Mouse (Mus musculus): ENCODE results near the gene Ubl7. TPM values are rescaled to one million over a fixed set of nuclear protein-coding genes. Genes with fewer than 3 reads are reported as not detected.

Gene Ubl7
- polyA plus RNA-seq, 1 experiment from 2014 or later, result 177 TPM

DNA sequence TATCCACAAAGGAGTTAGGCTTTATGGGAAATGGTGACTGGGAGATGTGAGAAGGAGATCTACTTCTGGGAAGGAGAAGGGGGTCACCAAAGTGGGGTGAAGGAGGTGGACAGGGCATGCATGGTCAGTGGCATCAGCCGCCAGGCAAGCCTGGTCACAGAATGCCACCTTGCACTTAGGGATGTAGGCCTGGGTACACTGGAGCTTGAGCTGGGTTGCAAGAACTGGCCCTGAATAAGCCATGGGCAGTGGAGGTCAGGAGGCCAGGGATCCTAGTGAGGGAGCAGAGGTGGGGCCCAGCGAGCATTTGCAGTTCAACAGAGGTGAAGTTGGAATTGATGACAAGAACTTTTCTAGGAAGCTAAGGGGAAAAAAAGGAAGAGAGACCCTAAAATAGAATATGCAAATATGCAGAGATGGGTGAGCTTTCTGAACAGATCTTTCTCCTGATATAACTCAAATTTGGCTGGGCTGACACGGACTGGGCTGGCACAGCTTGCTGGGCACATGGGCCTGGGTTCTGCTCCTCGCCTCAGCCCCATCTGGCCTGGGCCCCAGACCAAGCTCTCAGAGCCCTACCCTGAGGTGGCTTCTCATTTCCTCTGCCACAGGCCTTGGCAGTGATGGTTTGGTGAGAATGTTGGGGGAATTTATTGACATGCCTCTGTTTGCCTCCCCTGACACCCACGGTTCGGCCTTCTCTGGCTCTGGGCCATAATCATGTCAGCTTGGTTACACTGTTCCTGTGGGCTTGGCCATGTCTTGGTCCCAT is 22.2 kb downstream of the Ubl7 start:
- 0 out of 2 replicates have a peak, but pooled peaks have one; percentile 43 for ATAC-seq
- H3K4me3 ChIP-seq (ENCODE audit: low read length), result no peak overlapping the region
- H3K4me1 ChIP-seq (ENCODE audit: control insufficient read depth, insufficient read depth, low read depth, low read length), result no peaks in the 10 kb centered on the region
- no peaks in the 10 kb centered on the region for H3K9me3 ChIP-seq (ENCODE audit: control insufficient read depth, low read length)
- peaks cover 4% of the 10 kb centered on the region for H3K36me3 ChIP-seq (ENCODE audit: control insufficient read depth, insufficient read depth, low read length)
- WGBS, result 71% methylated on average over 6 of the region's 6 CpGs
- H3K27ac ChIP-seq (ENCODE audit: low read depth, low read length), result no peak overlapping the region
- no peak overlapping the region for H3K9ac ChIP-seq (ENCODE audit: low read depth, low read length)
- no peaks in the 10 kb centered on the region for H3K27me3 ChIP-seq (replicated peaks; ENCODE audit: control insufficient read depth, insufficient read depth, low read length)
- no peak overlapping the region for H3K4me2 ChIP-seq (ENCODE audit: low read length)

DNA sequence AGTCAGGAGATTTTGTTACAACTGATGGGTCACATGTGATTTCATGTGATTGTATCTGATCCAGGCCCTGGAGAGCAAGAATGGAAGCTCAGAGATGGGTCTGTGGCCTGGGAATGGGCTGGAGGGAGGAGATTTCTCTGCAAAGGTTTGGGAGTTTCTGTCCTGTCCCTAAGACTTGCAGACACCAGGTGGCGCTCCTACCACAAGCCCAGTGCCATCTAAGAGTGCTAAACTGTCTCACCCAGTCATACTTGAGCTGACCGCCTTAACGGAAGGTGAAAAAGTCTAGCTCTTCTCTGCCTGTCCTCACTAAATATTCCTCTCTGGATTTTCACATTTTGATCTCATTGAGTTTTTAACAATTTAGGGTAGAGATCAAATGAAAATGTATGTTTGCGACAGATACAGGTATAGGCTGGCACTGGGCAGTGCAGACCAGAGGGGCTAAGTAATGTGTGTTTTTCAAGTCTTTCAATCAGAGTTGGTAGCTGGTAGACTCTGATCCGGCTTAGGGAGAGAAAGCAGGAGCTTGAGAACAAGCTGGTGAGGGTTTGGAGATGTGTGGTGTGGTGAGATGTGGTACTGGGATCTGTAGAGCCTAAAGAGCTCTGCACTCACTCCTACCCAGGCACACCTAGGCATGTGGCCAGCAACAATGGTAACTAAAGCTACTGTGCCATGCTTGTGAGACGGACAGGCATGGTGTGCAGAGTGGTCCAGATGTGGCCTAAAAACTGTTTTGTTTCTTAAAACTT is 25.1 kb downstream of the Ubl7 start:
- H3K4me2 ChIP-seq (ENCODE audit: low read length), result no peak overlapping the region
- H3K9ac ChIP-seq (ENCODE audit: low read depth, low read length), result no peak overlapping the region
- no peak overlapping the region for H3K4me3 ChIP-seq (ENCODE audit: low read length)
- H3K36me3 ChIP-seq (ENCODE audit: control insufficient read depth, insufficient read depth, low read length), result no peaks in the 10 kb centered on the region
- peaks cover 9% of the 10 kb centered on the region for H3K4me1 ChIP-seq (ENCODE audit: control insufficient read depth, insufficient read depth, low read depth, low read length)
- no peaks in the 10 kb centered on the region for H3K9me3 ChIP-seq (ENCODE audit: control insufficient read depth, low read length)
- 0 out of 2 replicates have a peak, but pooled peaks have one; percentile 25 for ATAC-seq
- H3K27ac ChIP-seq (ENCODE audit: low read depth, low read length), result no peak overlapping the region
- WGBS, result 31% methylated on average over 6 of the region's 6 CpGs
- H3K27me3 ChIP-seq (replicated peaks; ENCODE audit: control insufficient read depth, insufficient read depth, low read length), result no peaks in the 10 kb centered on the region

DNA sequence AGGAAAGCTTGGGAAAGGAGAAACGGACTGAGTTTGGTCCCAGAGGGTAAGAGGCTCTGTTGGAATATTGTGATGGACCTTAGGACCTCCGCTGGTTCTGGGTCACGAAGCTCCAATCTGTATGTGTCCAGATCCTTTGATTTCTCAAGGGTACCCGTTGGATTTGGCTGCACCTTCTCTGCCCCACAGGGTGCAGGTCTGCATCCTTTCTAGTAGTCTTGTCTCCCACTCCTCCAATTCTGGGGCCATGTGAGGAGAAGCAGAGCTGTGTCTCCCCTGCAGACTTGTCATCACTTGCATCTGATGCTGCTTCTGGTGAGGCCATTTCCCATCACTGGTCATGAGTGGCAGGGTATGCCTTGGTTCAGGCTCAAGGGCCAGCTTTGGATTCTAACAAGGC is 26.4 kb downstream of the Ubl7 start:
- ATAC-seq, result no peak
- WGBS, result 88% methylated on average over 4 of the region's 4 CpGs

DNA sequence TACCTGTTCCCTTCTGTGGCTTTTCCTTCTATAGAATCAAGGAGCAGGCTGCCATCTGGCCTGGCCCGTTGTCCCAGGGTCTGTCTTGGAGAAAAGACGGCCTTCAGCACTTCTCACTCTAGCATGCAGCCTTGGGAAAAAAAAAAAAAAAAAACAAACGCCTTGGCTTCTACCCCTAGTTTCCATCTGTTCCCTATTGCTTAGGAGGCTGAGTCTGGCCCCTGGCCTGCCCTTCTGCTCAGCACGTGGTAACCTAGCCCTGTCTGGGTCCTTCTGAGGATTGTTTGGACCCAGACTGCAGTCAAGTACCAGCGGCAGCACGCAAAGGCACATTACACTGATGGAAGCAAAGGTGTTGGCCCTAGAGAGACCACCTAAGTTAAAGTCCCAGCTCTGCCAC is 26.9 kb downstream of the Ubl7 start:
- H3K27me3 ChIP-seq (replicated peaks; ENCODE audit: control insufficient read depth, insufficient read depth, low read length), result no peaks in the 10 kb centered on the region
- 63% methylated on average over 6 of the region's 6 CpGs for WGBS

More for the DNA sequence above, 26.4 kb downstream of the Ubl7 start:
- Histone ChIP-seq H3K36me3 (ENCODE audit: control insufficient read depth, insufficient read depth, low read length) (no peaks in the 10 kb centered on the region), H3K4me2 (ENCODE audit: low read length) (no peak overlapping the region), H3K27me3 (replicated peaks; ENCODE audit: control insufficient read depth, insufficient read depth, low read length) (no peaks in the 10 kb centered on the region), H3K4me1 (ENCODE audit: control insufficient read depth, insufficient read depth, low read depth, low read length) (peaks cover 20% of the 10 kb centered on the region), H3K4me3 (ENCODE audit: low read length) (no peak overlapping the region), H3K27ac (ENCODE audit: low read depth, low read length) (no peak overlapping the region), H3K9ac (ENCODE audit: low read depth, low read length) (no peak overlapping the region), H3K9me3 (ENCODE audit: control insufficient read depth, low read length) (no peaks in the 10 kb centered on the region)

DNA sequence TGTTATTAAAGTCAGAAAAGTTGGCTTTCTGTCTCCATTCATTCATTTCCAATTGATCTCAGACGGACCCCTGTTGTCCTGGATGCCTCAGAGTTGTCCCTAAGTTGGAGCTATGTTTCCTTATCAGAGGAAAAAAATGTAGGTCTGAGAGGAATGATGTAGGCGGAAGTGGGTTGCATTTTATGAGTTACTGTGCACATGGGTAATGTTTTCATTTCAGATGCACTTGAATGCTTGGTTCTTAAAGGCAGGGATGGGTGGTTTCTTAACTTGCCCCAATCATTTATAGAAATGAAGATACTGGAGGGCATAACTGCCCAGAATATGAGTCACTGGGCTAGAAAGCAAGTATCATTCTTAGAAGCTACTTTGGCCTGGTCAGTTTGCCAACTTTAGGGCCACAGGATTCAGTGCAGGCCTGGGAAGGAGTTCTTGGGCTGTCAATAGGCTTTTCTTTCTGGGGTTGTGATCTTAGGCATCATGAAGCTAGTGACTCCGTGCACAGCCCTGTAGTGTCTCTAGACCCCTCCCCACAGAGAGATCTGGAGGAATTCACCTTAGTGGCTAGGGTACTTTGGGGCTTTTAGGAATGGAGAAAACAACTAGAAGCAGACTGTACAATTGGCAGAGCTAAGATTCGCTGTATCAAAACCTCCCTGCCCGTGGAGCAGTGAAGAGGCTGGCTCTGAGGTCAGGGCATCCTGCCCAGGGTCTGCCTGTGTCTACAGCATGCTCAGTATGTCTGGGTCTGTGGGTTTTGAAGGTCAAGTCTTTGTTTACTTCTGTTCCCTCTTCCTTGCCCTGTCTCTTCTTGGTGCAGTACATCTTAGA is 27.7 kb downstream of the Ubl7 start:
- no peak overlapping the region for H3K4me2 ChIP-seq (ENCODE audit: low read length)

More for the DNA sequence above, 26.9 kb downstream of the Ubl7 start:
- Histone ChIP-seq H3K36me3 (ENCODE audit: control insufficient read depth, insufficient read depth, low read length) (no peaks in the 10 kb centered on the region), H3K4me3 (ENCODE audit: low read length) (no peak overlapping the region), H3K27ac (ENCODE audit: low read depth, low read length) (no peak overlapping the region), H3K4me2 (ENCODE audit: low read length) (no peak overlapping the region), H3K4me1 (ENCODE audit: control insufficient read depth, insufficient read depth, low read depth, low read length) (peaks cover 20% of the 10 kb centered on the region), H3K9me3 (ENCODE audit: control insufficient read depth, low read length) (no peaks in the 10 kb centered on the region), H3K9ac (ENCODE audit: low read depth, low read length) (no peak overlapping the region)
- no peak for ATAC-seq

DNA sequence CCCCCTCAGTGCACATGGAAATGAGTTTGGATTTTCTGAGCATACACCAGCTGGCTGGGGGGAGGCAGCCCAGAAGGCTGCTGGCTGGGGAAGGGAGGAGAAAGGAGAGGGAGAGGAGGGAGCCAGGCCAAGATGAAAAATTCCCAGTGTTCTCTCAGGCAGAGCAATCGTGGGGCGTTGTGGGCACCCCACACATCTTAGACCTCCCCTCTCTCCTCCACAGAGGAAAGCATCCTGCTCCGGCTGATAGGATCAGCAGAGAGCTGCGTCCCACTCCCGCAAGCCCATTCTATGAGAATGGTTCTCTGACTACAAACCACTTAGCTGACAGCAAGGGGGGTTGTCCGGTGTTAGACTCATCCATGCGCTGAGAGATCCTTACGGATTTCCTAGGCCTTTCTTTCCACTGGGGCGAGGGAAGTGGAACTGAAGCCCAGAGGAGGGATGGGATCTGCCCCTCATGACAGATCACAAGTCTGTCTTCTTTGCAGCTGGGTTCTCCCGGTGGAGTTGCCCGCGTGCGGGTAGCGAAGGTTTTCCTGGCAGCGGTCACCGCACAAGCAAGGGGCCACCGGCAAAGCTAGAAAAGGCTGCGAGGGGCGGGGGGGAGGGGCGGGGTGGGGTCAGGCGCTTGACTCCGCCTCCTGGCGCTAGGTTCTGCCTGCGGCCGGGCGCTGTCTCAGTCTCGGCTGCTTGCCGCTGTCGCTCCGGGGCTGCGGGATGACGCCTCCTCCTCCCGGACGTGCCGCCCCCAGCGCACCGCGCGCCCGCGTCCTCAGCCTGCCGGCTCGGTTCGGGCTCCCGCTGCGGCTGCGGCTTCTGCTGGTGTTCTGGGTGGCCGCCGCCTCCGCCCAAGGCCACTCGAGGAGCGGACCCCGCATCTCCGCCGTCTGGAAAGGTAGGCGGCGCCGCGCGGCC is 28.9 kb downstream of the Ubl7 start, which contains the start of gene Sema7a:
Sema7a (plus strand) TSS at position 682 of the 918 bp plus-strand sequence.
- 1% methylated on average over 35 of the region's 60 CpGs for WGBS
- H3K9me3 ChIP-seq (ENCODE audit: control insufficient read depth, low read length), result no peaks in the 10 kb centered on the region
- H3K27ac ChIP-seq (ENCODE audit: low read depth, low read length), result peak within 1 kb of the TSS; percentile 93
- peaks cover 20% of the 10 kb centered on the region for H3K4me1 ChIP-seq (ENCODE audit: control insufficient read depth, insufficient read depth, low read depth, low read length)
- no peaks in the 10 kb centered on the region for H3K27me3 ChIP-seq (replicated peaks; ENCODE audit: control insufficient read depth, insufficient read depth, low read length)
- no peaks in the 10 kb centered on the region for H3K36me3 ChIP-seq (ENCODE audit: control insufficient read depth, insufficient read depth, low read length)
- H3K4me2 ChIP-seq (ENCODE audit: low read length), result peak within 1 kb of the TSS; percentile 79
- ATAC-seq, result peak; percentile 87
- H3K4me3 ChIP-seq (ENCODE audit: low read length), result peak within 1 kb of the TSS; percentile 83
- H3K9ac ChIP-seq (ENCODE audit: low read depth, low read length), result peak within 1 kb of the TSS; percentile 88

More for the DNA sequence above, 27.7 kb downstream of the Ubl7 start:
- Histone ChIP-seq H3K4me1 (ENCODE audit: control insufficient read depth, insufficient read depth, low read depth, low read length) (peaks cover 20% of the 10 kb centered on the region), H3K9me3 (ENCODE audit: control insufficient read depth, low read length) (no peaks in the 10 kb centered on the region), H3K4me3 (ENCODE audit: low read length) (no peak overlapping the region), H3K36me3 (ENCODE audit: control insufficient read depth, insufficient read depth, low read length) (no peaks in the 10 kb centered on the region), H3K9ac (ENCODE audit: low read depth, low read length) (no peak overlapping the region), H3K27ac (ENCODE audit: low read depth, low read length) (no peak overlapping the region), H3K27me3 (replicated peaks; ENCODE audit: control insufficient read depth, insufficient read depth, low read length) (no peaks in the 10 kb centered on the region)
- ATAC-seq, result no peak
- 74% methylated on average over 5 of the region's 5 CpGs for WGBS

DNA sequence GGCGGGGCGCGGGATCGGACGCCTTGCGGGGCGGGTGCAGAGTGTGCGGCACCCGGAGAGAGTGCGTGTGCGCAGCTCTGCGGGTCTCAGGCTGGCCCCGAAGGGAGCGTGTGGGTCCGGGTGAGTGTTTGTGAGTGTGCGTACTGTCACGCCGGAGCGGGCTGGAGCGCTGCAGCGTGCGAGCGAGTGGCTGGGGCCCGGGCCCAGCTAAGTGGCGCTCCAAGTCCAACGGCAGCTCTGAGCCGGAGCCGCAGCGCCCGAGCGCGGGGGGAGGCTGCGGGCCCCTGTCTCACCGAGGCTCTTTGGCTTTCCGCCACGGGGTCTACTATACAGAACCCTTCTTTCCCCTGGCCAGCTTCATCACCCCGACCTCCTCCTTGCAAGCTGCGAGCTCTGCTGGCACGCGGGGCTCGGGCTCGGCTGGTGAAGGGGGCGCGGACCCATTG is 29.6 kb downstream of the Ubl7 start:
- no peaks in the 10 kb centered on the region for H3K9me3 ChIP-seq (ENCODE audit: control insufficient read depth, low read length)
- peak; percentile 67 for ATAC-seq
- WGBS, result 0% methylated on average over 34 of the region's 44 CpGs
- H3K27ac ChIP-seq (ENCODE audit: low read depth, low read length), result peak overlapping the region; percentile 93
- no peaks in the 10 kb centered on the region for H3K36me3 ChIP-seq (ENCODE audit: control insufficient read depth, insufficient read depth, low read length)
- H3K4me2 ChIP-seq (ENCODE audit: low read length), result peak overlapping the region; percentile 79
- no peaks in the 10 kb centered on the region for H3K27me3 ChIP-seq (replicated peaks; ENCODE audit: control insufficient read depth, insufficient read depth, low read length)
- H3K9ac ChIP-seq (ENCODE audit: low read depth, low read length), result peak overlapping the region; percentile 88
- H3K4me1 ChIP-seq (ENCODE audit: control insufficient read depth, insufficient read depth, low read depth, low read length), result peaks cover 22% of the 10 kb centered on the region
- peak overlapping the region; percentile 83 for H3K4me3 ChIP-seq (ENCODE audit: low read length)

Measured in hindbrain, embryonic 16.5 days (tissue).